Mouse (Mus musculus) cortical plate, adult 2 months (tissue): ENCODE measurements around the gene Zfp689.
"Not testable (repeated sequence)": the region's sequence is repeated elsewhere in the genome, so short reads cannot be mapped to it uniquely, and the experiment has no call there.

Experiments used
- CTCF ChIP-seq: fragments of 200-500 bp; IDR thresholded peaks from 2 replicates; pipeline ENCODE4 v1.5.1; 2011; ENCODE audit warnings: mild to moderate bottlenecking, control low read depth, low read length; ENCODE audit not compliant: insufficient read depth; ENCODE audit errors: extremely low read depth
- POLR2A ChIP-seq: fragments of 200-500 bp; IDR thresholded peaks from 2 replicates; pipeline ENCODE4 v1.6.1; 2011; ENCODE audit warnings: mild to moderate bottlenecking, low read length, control low read depth; ENCODE audit not compliant: insufficient read depth; ENCODE audit errors: extremely low read depth

- TF ChIP-seq CTCF, POLR2A: not testable (repeated sequence)
These were observed 44.9 kb downstream of the Zfp689 start for GRCm38 (mm10) chr7:127404101-127404500.
